Mouse (Mus musculus) forebrain, embryonic 16.5 days (tissue): Measurements from ENCODE around the gene Fntb. TPM values are rescaled to one million over a fixed set of nuclear protein-coding genes. Genes with fewer than 3 reads are reported as not detected.

Experiments used
- ATAC-seq: fragments of 200-750 bp; cut with Nextera tagmentation; 2 replicates; pipeline ENCODE4 v1.8.0; 2017; ENCODE audit warnings: mild to moderate bottlenecking, moderate library complexity
- H3K27ac ChIP-seq: fragments of 300-500 bp; sonication (generic); 2 replicates; pipeline ENCODE4 v1.5.1; 2014; ENCODE audit warnings: low read length, control low read depth
- H3K27me3 ChIP-seq: fragments of 300-500 bp; sonication (generic); replicated peaks from 2 replicates; pipeline ENCODE4 v1.6.1; 2014; ENCODE audit warnings: low read length; ENCODE audit not compliant: control insufficient read depth, insufficient read depth
- H3K36me3 ChIP-seq: fragments of 300-500 bp; sonication (generic); 2 replicates; pipeline ENCODE4 v1.6.1; 2014; ENCODE audit not compliant: control insufficient read depth, insufficient read depth
- H3K4me1 ChIP-seq: fragments of 300-500 bp; sonication (generic); replicated peaks from 2 replicates; pipeline ENCODE4 v1.6.1; 2014; ENCODE audit warnings: low read length; ENCODE audit not compliant: control insufficient read depth, insufficient read depth
- H3K4me2 ChIP-seq: fragments of 300-500 bp; sonication (generic); 2 replicates; pipeline ENCODE4 v1.6.1; 2014; ENCODE audit warnings: mild to moderate bottlenecking, low read length, control low read depth
- H3K4me3 ChIP-seq: fragments of 300-500 bp; sonication (generic); replicated peaks from 2 replicates; pipeline ENCODE4 v1.5.1; 2014; ENCODE audit warnings: mild to moderate bottlenecking, low read length, control low read depth
- H3K9ac ChIP-seq: fragments of 300-500 bp; sonication (generic); replicated peaks from 2 replicates; pipeline ENCODE4 v1.6.1; 2014; ENCODE audit warnings: low read depth, low read length, control low read depth
- H3K9me3 ChIP-seq: fragments of 300-500 bp; sonication (generic); 2 replicates; pipeline ENCODE4 v1.6.1; 2016; ENCODE audit warnings: low read length; ENCODE audit not compliant: control insufficient read depth
- WGBS: fragments of 180-500 bp; shearing (Covaris S2); extraction: QIAGEN DNeasy Blood & Tissue Kit; methylation state at CpG from one replicate; pipeline ENCODE4 v1.1.7; 2014; 5-methylcytosine and 5-hydroxymethylcytosine counted together
- polyA plus RNA-seq: library from polyadenylated mRNA; unstranded; fragments of >200 nt; fragmentation: Nextera tagmentation; extraction: Ambion mirVana; gene quantifications from 2 replicates; pipeline ENCODE4 v1.2.1, GENCODE M21; 2015

The Fntb gene
- polyA plus RNA-seq, 1 experiment from 2014 or later, result 38.0 TPM

DNA sequence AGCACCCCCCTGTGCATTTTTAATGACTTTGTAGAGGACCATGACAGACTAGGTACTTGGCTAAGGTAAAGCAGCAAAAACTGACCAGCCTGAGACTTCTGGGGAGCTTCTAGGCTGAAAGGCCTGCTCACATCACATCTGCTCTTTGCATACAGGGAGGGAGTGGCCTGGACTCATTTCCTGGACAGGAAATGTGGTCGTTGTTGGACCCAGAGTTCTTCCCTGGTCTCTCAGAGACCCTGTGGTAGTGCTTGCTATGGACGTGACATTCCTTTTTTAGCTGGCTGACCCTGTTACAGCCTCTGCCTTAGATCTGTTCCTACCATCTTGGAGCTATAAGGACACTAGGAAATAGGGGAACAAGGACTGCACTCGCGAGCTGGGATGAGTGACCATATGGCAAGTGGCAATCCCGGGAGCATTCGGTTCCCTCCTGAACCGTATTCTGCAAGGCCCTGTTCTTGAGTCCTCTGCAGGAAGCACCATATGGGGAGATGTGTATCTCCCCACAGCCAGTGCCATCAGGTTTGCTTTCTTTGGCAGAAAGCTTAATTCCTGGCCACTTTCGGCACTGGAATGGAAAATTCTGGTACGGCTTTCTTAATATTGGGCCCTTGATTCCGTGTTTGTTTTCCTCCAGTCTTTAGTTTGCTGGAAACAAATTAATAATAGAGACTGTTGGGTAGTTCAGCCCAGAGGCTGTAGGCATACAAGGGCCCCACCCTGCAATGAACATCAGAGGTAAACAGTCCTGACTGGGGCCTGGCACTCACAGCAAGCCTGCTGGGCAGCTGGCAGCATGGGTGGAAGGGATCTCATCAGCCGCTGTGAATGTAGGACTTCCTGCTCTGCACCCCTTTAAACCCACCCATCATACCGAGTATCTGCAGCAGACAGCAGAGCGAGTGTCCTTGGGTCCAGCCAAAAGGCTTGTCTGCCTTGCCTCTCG lies 166.6 kb downstream of the Fntb start:
- Histone ChIP-seq H3K9me3 (no peaks in the 10 kb centered on the region), H3K4me3 (no peak overlapping the region), H3K27me3 (no peaks in the 10 kb centered on the region), H3K9ac (no peak overlapping the region), H3K27ac (no peak overlapping the region), H3K4me1 (no peaks in the 10 kb centered on the region), H3K4me2 (no peak overlapping the region), H3K36me3 (peaks cover 2% of the 10 kb centered on the region; the same call in 1 of the 2 replicates)
- ATAC-seq, result no peak
- WGBS, result 84% methylated on average over 14 of the region's 14 CpGs

DNA sequence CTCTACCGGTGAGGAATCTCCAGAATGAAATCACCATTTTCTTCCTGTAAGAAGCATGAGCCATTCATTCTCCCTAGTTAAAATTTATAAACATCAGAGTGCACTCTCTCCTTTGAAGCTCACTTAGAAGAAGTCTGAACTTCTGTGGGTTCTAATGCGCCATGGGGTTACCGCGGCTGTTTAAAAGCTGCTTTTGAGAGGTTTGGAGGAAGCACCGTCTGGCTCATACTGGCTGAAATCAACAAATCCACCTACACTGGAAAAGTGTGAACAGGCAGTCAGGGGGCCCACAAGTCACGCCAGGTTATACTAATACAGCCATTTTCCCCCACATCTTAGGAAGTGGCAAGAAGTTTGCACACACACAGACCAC lies 167.3 kb downstream of the Fntb start:
- WGBS, result 78% methylated on average over 6 of the region's 6 CpGs
- H3K27ac ChIP-seq, result no peak overlapping the region
- no peaks in the 10 kb centered on the region for H3K4me1 ChIP-seq
- no peak overlapping the region for H3K4me2 ChIP-seq
- no peaks in the 10 kb centered on the region for H3K9me3 ChIP-seq
- peaks cover 2% of the 10 kb centered on the region; the same call in 1 of the 2 replicates for H3K36me3 ChIP-seq
- no peaks in the 10 kb centered on the region for H3K27me3 ChIP-seq
- H3K4me3 ChIP-seq, result no peak overlapping the region
- no peak for ATAC-seq
- H3K9ac ChIP-seq, result no peak overlapping the region

- no peak for ATAC-seq
- H3K4me2 ChIP-seq, result no peak overlapping the region
- H3K4me3 ChIP-seq, result no peak overlapping the region
- no peaks in the 10 kb centered on the region for H3K4me1 ChIP-seq
- no peak overlapping the region for H3K27ac ChIP-seq
- H3K27me3 ChIP-seq, result no peaks in the 10 kb centered on the region
- no peak overlapping the region for H3K9ac ChIP-seq
- 89% methylated on average over 3 of the region's 3 CpGs for WGBS
- H3K9me3 ChIP-seq, result no peaks in the 10 kb centered on the region
- peaks cover 13% of the 10 kb centered on the region; the same call in 1 of the 2 replicates for H3K36me3 ChIP-seq
Measured at GRCm38 (mm10) chr12:76934438-76934837, 169.0 kb downstream of the Fntb start.

DNA sequence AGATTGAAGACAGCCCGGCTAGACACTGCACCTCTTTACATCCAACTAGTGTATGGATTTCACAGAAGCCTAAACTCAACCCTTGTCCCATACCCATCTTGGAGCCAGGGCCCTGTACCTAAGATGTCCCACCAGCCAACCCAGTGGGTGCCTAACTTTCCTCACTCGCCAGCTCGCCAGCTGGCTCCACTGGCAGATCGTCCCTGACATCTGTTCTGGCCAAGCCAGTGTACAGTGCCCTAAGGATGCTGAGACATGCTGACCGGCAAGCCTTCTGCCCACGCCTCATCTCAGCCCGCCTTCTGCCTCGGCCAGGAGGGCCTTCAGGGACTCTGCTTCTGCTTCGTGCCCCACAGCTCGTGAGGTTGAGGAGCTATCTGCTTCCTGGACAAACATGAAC lies 170.8 kb downstream of the Fntb start:
- Histone ChIP-seq H3K27ac (no peak overlapping the region), H3K4me1 (no peaks in the 10 kb centered on the region), H3K27me3 (no peaks in the 10 kb centered on the region), H3K9me3 (no peaks in the 10 kb centered on the region), H3K4me2 (no peak overlapping the region), H3K9ac (no peak overlapping the region), H3K36me3 (peaks cover 18% of the 10 kb centered on the region; the same call in 1 of the 2 replicates), H3K4me3 (no peak overlapping the region)
- no peak for ATAC-seq
- WGBS, result 92% methylated on average over 10 of the region's 10 CpGs

DNA sequence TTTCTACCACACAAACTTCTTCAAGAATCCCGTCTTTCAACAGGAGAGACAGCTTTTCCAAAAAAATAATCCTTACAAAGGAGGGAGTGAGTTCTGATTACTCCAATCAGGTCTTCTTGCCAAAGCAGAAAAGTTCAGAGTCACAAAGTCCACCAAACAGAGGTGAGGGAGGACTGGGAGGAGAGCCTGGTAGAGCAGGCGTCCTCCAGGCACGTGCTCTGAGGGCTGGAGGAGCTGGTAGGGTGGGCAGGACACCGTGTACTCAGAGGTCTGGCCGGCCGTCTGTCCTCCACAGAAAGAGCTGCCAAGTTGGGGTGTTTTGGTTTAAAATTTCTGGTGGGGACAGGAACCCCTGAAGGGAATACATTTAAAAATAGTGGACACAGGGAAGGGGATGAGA lies 172.6 kb downstream of the Fntb start:
- Histone ChIP-seq H3K27me3 (no peaks in the 10 kb centered on the region), H3K9me3 (no peaks in the 10 kb centered on the region), H3K27ac (no peak overlapping the region), H3K4me1 (no peaks in the 10 kb centered on the region), H3K36me3 (peaks cover 22% of the 10 kb centered on the region; the same call in 1 of the 2 replicates), H3K4me3 (no peak overlapping the region), H3K9ac (no peak overlapping the region), H3K4me2 (no peak overlapping the region)
- 91% methylated on average over 6 of the region's 6 CpGs for WGBS
- no peak for ATAC-seq

GRCm38 (mm10) chr12:76941524-76941923 lies 176.1 kb downstream of the Fntb start:
- H3K4me3 ChIP-seq, result no peak overlapping the region
- H3K27me3 ChIP-seq, result no peaks in the 10 kb centered on the region
- H3K9ac ChIP-seq, result no peak overlapping the region
- no peak overlapping the region for H3K4me2 ChIP-seq
- H3K4me1 ChIP-seq, result no peaks in the 10 kb centered on the region
- WGBS, result 49% methylated on average over 2 of the region's 2 CpGs
- no peak overlapping the region for H3K27ac ChIP-seq
- H3K36me3 ChIP-seq, result peaks cover 33% of the 10 kb centered on the region
- no peaks in the 10 kb centered on the region for H3K9me3 ChIP-seq
- ATAC-seq, result no peak

DNA sequence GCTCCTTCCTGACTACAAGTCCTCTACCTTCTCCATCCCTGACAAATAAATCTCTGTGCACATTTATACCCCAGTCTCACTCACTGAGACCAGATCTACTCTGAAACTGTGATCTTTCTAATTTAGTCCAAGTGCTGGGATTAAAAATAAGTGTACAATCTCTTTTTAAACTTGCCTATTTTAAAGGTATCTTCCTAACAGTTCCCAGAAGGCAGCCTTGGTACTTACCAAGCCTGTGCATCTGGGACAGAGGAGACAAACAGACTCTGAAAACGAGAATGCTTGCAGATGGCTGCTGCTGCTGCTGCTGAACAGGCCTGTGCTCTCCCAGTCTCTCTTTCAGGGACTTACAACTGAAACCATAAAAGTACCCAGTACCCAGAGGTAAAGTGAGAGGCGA lies 177.1 kb downstream of the Fntb start:
- no peak overlapping the region for H3K4me2 ChIP-seq
- H3K36me3 ChIP-seq, result peaks cover 34% of the 10 kb centered on the region
- H3K27me3 ChIP-seq, result no peaks in the 10 kb centered on the region
- no peak for ATAC-seq
- WGBS, result 88% methylated on average over 2 of the region's 2 CpGs
- no peak overlapping the region for H3K9ac ChIP-seq
- H3K27ac ChIP-seq, result no peak overlapping the region
- no peak overlapping the region for H3K4me3 ChIP-seq
- no peaks in the 10 kb centered on the region for H3K4me1 ChIP-seq
- H3K9me3 ChIP-seq, result no peaks in the 10 kb centered on the region

- no peak overlapping the region for H3K27ac ChIP-seq
- 86% methylated on average over 3 of the region's 3 CpGs for WGBS
- no peaks in the 10 kb centered on the region for H3K27me3 ChIP-seq
- no peak overlapping the region for H3K4me3 ChIP-seq
- no peaks in the 10 kb centered on the region for H3K9me3 ChIP-seq
- no peak overlapping the region for H3K4me2 ChIP-seq
- H3K9ac ChIP-seq, result no peak overlapping the region
- H3K36me3 ChIP-seq, result peaks cover 33% of the 10 kb centered on the region
- H3K4me1 ChIP-seq, result no peaks in the 10 kb centered on the region
- ATAC-seq, result no peak
Measured at GRCm38 (mm10) chr12:76943046-76943445, 177.7 kb downstream of the Fntb start.

DNA sequence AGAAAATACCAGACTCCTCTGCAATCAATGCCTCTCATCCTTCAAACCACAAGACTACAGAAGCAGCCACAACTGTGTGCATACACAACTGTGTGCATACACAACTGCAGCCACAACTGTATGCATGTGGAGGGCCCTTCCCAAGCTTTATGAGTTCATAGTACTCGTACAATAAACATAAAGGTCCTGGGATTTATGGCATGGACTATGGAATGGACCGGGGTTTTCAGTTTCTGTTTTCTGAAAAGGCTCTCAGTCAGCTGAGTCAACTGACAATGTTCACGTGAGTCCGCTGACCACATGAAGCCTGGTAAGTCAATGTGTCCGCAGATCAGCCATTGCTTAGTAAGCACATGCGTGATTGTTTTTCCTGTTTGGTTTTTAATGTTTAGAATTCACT lies 178.1 kb downstream of the Fntb start:
- Histone ChIP-seq H3K4me2 (no peak overlapping the region), H3K4me1 (no peaks in the 10 kb centered on the region), H3K27ac (no peak overlapping the region), H3K9me3 (no peaks in the 10 kb centered on the region), H3K9ac (no peak overlapping the region), H3K27me3 (no peaks in the 10 kb centered on the region), H3K4me3 (no peak overlapping the region), H3K36me3 (peaks cover 31% of the 10 kb centered on the region)
- ATAC-seq, result no peak
- WGBS, result 94% methylated on average over 6 of the region's 6 CpGs
